Mouse (Mus musculus): ENCODE measurements around the gene C1ql1. TPM values are rescaled to one million over a fixed set of nuclear protein-coding genes. Genes with fewer than 3 reads are reported as not detected.
"Not testable (repeated sequence)": the region's sequence is repeated elsewhere in the genome, so short reads cannot be mapped to it uniquely, and the experiment has no call there.

Gene C1ql1
- not detected for total RNA-seq (2021)
- long read RNA-seq, experiment 1, result 0 reads
- long read RNA-seq, experiment 2, result 0 reads

DNA sequence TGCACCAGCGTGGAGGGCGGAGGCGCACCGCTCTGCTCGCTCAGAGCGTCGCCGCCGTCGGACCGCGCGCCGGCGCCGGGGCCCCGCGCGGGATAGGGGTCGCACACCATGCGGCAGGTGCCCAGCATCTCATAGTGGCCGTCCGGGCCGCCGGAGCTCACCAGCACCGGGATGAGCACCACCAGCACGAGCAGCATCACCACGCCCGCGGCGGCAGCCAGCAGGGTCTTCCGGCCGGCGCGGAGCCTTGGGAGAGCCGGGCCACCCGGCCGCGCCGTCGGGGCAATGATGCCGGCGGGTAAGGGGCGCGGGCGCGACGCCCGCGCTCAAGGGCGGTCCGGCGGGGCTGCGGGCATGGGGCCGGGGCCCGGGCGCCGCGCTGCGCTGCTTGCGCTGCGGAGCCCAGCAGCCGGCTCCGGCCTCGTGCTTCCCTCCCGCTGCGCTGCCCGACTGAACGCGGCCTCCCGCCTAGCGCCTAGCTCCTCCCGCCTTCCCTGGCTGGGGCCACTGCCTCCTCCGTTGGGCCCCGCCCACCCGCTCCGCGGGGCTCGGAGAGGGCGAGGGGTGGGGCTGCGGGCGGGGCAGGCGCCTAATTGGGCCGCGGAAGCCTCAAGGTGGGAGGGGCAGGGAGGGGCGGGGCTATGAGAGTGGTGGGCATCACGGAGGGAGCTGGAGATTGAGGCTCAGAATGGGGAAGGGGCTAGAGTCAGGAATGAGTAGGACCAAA lies at the start of gene C1ql1:
Gene C1ql1, minus strand, starts transcription at position 424 of the 727 bp plus-strand sequence.
- DNase-seq, result peak; percentile 82 to 91

DNA sequence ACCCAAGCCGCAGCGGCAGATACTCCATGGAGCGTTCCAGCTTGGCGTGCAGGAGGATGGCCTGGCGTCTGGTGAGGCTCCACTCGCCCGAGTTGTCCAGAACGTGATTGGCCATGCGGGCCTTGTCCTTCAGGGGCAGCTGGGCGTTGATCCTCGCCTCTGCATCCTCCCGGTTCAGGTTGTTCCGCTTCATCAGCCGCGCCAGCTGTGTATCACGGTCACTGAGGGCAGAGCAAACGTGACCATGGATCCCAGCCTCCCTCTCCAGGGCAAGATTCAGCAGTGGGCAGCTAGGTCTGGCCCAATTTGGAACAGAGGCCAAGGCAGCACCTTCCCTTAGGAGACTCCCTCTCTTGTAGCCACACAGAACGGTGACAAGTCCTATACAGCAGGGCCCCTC lies 48.5 kb upstream of the C1ql1 start:
- DNase-seq, result no peak

DNA sequence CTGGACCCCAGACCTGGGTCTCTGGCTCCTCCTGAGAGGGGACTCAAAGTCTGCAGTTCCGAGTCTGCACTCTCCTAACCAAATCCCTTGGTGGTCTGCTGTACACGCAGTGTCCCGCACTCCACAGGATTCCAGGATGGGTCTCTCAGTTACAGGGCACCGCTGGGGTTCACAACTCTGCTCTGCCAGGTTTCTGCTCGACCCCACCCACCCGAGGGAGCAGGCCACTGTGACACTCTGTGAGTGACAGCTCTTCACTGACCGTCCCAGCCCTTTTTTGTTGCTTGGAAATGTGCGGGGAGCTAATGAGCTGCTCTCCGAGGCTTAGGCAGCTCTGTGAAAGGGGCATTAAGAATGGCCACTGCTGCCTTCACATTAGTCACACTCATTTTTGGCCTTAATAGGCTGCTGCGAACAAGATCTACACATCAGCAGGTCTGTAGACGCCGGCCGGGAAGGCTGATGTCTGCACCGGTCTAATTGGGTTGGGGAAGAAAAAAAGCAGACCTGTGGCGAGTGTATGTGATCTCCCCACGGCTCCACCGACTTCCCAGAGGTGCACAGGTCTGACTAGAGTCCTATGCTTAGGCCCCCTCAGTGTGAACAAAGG lies 47.0 kb upstream of the C1ql1 start:
- no peak for DNase-seq

DNA sequence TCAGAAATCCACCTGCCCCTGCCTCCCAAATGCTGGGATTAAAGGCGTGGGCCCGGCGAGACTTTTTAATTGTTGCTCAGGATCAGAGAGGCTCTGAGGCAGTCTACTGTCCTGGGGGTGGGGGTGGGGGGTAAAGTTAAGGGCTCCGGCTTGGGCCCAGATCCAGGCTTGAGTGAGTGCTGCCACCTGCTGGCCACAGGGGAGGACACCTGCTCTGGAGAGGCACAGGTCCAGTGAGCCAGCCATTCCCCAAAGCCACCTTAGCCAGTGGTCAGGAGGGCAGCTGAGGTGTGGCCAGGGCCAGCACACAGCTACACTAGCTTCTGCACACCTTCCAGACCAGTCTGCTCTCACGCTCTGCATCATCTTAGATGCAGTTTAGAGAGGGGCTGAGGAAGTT lies 46.5 kb upstream of the C1ql1 start:
- peak; percentile 56 to 86 for DNase-seq

DNA sequence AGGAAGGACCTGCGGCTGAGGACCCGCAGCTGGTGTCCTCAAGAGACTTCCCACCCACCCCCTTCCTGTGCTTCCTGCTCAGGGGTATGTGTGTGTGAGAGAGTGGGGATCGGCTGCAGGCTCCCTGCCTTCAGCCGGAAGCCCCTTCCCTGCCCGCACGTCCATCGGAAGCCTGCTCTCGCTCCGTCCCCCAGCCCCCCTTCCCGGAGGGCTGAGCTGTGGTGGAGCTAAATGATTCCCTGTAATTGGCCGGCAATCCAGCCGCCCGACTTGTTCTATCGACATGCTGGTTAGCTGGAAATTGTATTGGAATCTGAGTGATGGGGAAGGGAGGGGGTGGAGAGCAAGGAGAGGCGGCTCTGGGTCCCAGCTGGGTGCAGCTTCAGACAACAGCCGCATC lies 45.2 kb upstream of the C1ql1 start:
- no peak for DNase-seq

DNA sequence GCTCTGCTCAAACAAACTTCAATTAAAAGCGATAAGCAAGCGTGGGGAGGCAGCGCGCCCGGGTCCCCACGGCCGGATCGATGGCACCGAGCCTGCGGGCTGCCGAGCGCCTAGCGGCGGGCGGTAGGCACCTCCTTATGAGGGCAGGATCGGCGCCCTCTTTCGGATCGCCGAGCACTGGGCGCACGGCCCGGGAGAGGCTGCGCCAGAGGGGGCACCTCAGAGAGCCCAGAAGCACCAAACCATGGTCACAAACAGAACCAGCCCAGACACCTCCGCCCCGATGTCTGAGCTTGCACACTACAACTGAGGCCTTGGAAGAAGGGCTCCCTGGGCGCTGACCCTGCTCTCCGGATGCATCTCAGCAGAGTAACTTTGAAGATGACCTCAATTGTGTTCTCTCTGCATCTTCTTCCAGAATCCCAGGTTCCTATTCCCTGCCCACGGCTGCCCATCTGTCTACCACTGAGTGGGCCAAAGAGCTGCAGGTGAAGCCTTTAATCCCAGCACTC lies 43.7 kb upstream of the C1ql1 start:
- DNase-seq, result peak in 1 of 2 experiments; percentile 45

DNA sequence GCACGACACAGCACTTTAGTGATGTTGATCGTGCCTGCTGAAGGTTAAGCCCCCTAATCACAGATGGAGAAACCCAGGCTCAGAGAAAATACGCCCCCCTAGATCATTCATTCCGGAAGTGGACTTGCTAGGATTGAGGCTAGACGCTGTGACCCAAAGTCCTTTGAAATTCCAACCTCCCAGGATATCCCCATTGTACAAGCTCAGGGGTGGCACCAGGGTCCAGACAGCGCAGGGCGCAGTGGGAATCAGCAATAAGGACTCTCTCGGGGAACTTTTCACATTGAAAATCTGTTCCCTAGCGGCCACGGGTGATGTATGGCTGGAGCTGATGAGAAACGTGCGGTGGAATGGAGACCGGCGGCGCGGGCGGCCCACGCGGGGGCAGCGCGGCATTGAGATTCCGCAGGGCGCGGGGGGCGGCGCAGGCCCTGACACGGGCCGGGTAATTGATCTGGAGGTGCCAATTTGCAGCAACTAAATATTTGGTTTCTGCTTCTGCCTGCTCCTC lies 43.2 kb upstream of the C1ql1 start:
- DNase-seq, result no peak

DNA sequence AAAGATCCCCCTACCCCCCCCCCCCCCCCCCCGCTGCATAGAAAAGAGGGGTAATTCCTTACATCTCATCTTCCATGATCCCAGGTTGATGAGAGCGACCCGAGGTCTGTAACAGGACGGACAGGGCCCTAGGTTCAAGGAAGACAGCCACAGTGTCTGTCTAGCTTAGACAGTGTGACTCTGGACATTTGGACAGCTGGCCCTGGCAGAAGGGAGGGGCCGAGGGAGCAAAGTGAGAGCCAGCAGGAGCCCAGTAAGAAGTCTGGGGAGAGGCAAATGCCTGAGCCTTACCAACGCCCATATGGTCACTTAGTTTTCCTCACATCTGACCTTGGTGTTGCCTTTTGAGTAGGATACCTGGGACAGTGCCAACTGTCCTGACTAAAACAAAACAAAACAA lies 38.7 kb upstream of the C1ql1 start:
- no peak for DNase-seq

DNA sequence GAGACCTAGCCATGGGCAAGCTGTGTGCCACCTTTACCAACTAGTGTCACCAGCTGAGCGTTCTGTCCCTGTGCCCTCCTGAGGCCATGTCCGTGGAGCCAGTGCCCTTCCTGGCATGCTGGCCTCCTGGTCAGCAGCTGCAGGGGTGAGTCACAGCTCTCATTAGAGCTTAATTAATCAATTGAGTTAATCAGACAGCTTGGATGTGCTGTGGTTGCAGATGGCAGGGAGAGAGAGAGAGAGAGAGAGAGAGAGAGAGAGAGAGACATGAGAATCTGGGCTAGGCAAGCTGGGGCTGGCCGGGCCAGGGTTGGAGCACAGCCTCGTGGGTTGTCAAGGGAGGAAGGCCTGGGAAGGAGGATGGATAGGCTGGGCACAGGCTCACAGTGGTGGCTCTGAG lies 38.1 kb upstream of the C1ql1 start:
- DNase-seq, result no peak

DNA sequence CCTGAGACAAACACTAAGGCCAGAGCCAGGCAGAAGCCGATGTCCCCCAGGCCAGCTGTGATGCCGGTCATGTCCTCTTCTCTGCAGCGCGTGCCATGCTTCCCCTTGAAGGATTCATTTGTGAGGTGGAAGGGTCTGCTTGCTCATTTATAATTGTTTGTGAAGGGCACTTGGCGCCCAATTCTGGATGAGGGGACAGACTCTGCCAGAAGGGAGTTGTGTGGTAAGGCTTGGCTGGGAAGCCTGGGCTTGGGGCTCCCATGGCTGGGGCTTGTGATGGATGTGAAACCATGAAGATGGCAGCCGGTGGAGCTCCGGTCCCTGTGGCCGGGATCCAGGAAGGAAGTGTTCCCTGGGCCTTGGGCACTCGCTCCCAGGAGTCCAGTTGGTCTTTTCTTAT lies 37.6 kb upstream of the C1ql1 start:
- no peak for DNase-seq

DNA sequence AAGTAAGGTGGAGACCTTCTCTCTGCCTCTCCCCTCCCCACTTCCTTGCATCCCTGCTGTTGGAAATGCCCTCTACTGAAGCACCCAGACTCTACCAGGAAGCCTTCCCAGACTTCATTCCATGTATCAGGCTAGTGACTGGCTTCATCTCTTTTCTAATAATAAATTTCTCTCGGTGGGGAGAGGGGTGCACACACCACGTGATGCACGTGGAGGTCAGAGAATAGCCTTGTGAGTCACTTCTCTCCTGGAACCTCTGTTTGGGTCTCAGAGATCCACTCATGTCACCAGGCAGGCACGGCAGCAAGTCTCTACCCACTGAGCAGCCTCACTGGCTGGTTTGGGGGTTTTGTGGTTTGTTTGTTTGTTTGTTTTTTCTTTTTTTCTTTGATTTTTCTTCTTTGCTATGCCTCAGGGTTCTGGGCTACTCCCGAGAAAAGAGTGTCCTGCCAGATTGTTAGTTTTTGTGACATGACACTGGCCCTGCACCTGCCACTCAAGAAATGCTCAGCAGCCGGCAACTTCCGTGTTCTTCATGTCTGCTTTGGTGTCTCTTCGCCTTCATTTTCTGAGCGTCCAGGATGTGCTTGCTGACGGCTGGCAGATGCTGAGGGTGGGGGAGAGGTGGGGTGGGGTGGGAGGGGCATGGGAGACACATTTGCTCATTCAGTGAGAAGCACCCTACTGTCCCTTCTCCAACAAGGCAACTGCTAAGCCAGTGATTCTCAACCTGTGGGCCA lies 34.8 kb upstream of the C1ql1 start:
- DNase-seq, result no peak

DNA sequence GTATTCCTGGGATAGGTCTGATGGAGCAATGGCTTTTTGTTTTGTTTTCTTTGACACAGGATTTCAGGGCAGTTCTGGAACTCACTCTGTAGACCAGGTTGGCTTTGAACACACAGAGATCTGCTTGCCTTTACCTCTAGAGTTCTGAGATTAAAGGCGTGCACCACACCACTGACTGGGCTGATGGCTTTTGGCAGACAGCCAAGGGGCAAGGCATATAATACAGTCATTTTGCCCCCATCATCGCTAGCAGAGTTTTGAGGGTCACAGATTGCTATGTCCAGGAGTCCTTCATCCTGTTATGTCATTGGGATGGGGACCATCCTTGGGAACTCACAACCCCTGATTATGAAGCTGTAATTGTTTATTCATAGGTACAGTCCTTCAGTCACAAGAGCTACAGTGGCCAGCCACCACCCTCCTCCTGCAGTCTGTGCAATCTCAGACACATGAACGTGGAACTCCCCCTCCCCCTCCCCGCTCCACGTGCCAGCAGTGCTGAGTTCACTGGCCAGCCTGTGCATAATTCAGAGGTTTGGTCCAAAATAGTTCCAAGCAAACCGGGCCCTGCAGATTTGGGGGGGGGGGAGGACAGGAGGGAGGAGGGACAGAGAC lies 31.7 kb upstream of the C1ql1 start:
- DNase-seq, result peak; percentile 44 to 50

DNA sequence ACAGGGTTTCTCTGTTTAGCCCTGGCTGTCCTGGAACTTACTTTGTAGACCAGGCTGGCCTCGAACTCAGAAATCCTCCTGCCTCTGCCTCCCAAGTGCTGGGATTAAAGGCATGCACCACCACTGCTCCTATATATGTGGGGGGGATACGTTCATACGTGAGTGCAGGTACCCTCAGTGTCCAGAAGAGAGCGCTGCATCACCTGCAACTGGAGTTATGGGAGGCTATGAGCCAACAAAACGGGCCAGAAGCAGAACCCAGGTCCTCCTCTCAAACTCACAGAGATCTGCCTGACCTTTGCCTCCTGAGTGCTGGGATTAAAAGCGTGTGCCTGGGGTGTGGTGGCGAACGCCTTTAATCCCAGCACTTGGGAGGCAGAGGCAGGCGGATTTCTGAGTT lies 29.5 kb upstream of the C1ql1 start:
- DNase-seq, result not testable (repeated sequence)

DNA sequence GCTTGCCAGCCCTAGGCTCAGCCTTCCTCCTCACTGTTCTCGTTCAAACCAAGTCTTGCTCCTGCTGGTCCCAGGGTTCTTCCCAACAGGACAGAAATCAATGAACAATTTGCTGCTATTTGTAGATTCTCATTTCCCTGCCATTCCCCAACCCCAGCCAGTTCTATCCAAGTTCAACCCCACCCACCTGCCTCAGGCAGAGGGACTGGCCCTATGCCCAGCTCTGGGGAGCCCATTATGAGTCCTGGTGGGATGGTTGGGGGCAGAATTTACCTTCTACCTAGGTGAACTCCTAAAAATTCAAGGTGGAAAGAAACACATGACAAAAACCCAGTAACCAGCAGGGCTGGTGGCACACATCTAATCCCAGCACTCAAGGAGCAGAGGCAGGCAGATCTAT lies 25.8 kb upstream of the C1ql1 start:
- DNase-seq, result no peak

DNA sequence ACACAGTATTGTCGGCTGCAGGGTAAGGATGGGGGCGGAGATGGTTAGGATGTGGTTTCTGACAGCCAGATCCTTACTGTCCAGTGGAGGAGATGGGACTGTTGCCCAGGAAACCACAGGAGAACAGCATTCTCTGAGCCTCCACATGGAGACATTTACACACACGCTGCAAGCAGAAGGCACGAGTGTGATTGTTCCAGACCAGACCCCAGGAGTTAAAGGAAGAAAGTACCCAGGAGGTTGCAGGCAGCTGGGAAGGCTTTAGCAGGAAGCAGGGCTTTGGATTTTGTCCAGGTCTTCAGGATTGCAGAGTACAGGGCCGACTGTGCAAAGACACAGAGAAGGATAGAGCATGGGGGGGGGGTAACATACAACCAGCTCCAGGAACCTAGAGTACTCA lies 25.1 kb upstream of the C1ql1 start:
- DNase-seq, result no peak

DNA sequence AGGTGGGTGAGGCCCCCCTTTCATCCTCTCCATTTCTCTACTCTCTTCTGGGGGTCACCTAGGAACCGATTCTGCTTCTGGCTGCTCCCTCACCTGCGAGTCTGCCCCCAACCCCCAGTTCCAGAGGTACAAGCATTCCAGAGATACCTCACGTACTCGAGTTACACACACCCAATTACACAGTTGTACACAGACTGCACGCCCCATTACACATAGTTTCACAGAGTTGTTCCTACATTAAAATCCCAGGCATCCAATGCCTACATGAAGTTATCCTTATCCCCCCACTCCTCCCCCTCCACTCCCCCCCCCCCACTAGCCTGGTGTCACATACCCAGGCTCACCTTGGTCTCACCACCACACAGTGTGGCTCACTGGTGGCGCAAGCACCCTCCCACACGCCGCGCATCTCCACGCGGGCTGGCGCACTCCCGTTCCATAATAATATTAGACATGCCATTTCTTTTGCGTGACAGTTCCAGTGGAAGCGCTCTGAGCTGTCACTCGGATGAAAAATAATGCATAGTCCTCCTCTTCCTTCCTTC lies 18.1 kb upstream of the C1ql1 start:
- DNase-seq, result no peak

DNA sequence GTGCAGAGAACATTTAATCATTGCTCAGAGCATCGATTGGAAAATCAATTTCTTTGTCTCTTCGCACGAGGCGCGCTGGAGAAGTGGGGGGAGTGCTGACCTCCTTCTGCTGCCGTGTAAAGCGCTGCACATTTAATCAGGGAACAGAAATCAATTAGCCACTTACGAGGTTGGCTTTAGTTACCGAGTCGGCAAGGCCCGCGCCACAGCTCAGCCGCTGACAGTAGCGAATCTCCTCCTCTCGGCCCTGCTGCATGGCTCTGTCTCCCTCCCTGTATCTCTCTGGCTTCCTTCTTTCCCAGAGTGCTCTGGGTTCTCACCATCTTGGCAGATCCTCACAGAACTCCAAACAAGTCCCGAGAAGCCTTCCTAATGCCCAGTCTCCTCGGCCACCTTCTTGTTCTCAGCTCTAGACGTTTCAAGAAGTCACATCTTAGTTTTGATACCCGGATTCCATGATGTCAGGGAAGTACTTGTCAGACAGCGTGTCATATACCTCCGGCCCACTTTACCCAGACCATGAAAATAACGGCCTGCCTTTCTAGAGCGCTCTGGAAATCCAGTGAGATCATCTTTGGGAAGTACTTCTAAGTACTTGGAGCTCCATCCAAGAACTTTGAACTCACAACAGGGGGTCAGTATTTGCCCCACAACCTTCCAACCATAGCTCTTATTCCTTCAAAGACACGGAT lies 17.5 kb upstream of the C1ql1 start:
- no peak for DNase-seq

DNA sequence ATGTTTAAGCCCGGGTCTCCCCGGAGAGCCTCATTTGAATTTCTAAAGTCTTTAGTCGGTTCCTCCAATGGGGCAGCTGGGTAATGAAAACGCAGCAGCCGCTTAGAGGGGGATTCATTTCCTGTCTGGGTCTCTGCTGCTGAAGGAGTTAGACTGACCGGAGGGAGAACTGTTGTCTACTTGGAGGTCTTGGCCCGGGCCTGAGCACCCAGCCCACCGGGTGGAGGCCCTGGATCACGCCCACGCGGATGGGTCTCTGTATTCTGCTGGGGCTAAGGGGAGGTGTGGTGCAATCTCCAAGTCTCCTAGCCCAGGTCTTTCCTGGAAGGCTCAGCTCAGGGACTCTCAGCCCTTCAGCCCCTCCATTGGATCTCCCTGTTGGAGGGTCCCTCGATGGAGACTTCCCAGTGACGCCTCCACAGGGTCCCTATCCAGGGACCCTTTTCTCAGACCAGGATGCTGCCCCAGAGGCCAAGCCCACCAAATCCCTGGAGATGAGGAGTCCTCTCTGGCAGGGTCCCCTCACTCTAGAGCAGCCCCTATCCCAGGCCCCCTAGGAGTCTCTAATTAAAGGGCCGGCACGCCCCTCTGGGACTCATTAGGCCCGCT lies 16.9 kb upstream of the C1ql1 start:
- DNase-seq, result no peak

DNA sequence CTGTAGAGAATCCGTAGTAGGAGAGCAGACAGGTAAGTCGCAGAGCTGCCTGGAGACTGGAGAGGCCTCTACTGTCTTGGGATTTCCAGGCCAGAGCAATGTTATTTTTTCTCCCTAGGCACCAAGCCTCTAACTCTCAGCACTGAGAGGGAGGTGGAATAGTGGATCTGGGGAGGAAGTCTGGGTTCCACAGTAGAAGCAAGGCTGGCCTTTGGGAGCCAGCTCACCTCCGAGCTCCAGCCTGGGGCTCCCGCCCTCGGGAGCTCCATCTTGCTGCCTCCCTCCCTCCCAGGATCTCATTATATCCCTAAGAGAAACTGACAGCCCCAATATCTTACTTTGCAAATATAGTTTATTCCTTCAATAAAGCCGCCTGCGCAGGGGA lies 16.4 kb upstream of the C1ql1 start:
- DNase-seq, result no peak

DNA sequence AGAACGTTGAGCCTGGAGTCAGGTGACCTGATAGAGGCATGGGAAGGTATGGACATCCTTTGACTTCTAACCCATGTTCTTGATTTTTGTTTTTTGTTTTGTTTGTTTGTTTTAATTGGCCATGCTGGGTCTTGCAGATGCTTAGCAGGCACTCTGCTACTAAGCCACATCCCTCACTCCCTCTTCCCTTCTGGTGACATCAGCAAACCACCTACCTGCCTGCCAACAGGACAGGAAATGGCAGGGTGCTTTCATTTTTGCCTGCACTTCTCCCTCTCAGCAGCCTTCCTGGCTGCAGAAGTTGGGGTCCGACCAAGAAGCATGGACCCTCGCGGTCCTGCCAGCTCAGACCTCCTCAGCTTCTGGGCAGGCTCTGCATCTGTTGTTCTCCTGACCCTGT lies 14.6 kb upstream of the C1ql1 start:
- no peak for DNase-seq

DNA sequence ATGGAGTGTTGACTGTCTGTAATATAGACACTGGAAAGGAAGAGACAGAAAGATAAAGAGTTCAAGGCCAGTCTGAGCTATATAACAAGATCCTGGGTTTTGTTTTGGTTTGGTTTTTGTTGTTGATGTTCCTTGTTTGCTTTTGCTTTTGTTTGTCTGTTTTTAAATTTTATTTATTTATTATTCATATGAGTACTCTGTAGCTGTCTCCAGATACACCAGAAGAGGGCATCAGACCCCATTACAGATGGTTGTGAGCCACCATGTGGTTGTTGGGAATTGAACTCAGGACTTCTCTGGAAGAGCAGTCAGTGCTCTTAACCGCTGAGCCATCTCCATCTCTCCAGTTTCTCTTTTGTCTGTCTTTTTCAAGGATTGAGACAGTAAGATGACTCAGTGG lies 12.4 kb upstream of the C1ql1 start:
- DNase-seq, result no peak
